Mouse (Mus musculus) macrophage (primary cell): ENCODE measurements around the gene Stx17. TPM values are rescaled to one million over a fixed set of nuclear protein-coding genes. Genes with fewer than 3 reads are reported as not detected.

Experiments used
- H3K27ac ChIP-seq: fragments of 350-480 bp; formaldehyde crosslinking; 2 replicates; pipeline ENCODE4 v1.9.0; 2021
- H3K36me3 ChIP-seq: fragments of 350-480 bp; formaldehyde crosslinking; 2 replicates; pipeline ENCODE4 v1.9.0; 2021; ENCODE audit errors: inconsistent target
- H3K4me3 ChIP-seq: fragments of 350-480 bp; formaldehyde crosslinking; 2 replicates; pipeline ENCODE4 v1.9.0; 2021; ENCODE audit errors: inconsistent target
- H3K79me2 ChIP-seq: fragments of 350-480 bp; formaldehyde crosslinking; 2 replicates; pipeline ENCODE4 v1.9.0; 2021; ENCODE audit errors: inconsistent target
- WGBS: methylation state at CpG from one replicate; pipeline ENCODE4 v1.1.7; 2026; ENCODE audit warnings: inconsistent platforms; ENCODE audit not compliant: missing documents; 5-methylcytosine and 5-hydroxymethylcytosine counted together
- polyA plus RNA-seq: library from polyadenylated mRNA; stranded (reverse); fragments of 250-400 nt; gene quantifications from 3 replicates; pipeline ENCODE4 v1.2.4, GENCODE M21; 2018; ENCODE audit warnings: inconsistent platforms

Gene Stx17
- polyA plus RNA-seq, 1 experiment from 2014 or later: 17.0 TPM

GRCm38 (mm10) chr4:48203564-48203963 lies 78.8 kb downstream of the Stx17 start:
- Histone ChIP-seq H3K36me3 (peaks cover 42% of the 10 kb centered on the region; the same call in 1 of the 2 replicates), H3K4me3 (no peak overlapping the region), H3K79me2 (no peaks in the 10 kb centered on the region), H3K27ac (no peak overlapping the region)
- 92% methylated on average over 4 of the region's 4 CpGs for WGBS

GRCm38 (mm10) chr4:48225173-48225572 lies 100.5 kb downstream of the Stx17 start:
- Histone ChIP-seq H3K36me3 (no peaks in the 10 kb centered on the region), H3K4me3 (no peak overlapping the region), H3K79me2 (peaks cover 47% of the 10 kb centered on the region; the same call in 1 of the 2 replicates), H3K27ac (no peak overlapping the region)
- 68% methylated on average over 2 of the region's 2 CpGs for WGBS

- H3K27ac ChIP-seq: no peak overlapping the region
- no peaks in the 10 kb centered on the region for H3K36me3 ChIP-seq
- H3K79me2 ChIP-seq: peaks cover 45% of the 10 kb centered on the region; the same call in 1 of the 2 replicates
- H3K4me3 ChIP-seq: no peak overlapping the region
- WGBS: 49% methylated on average over 3 of the region's 3 CpGs
Observed at GRCm38 (mm10) chr4:48225604-48226003, 100.9 kb downstream of the Stx17 start.

DNA sequence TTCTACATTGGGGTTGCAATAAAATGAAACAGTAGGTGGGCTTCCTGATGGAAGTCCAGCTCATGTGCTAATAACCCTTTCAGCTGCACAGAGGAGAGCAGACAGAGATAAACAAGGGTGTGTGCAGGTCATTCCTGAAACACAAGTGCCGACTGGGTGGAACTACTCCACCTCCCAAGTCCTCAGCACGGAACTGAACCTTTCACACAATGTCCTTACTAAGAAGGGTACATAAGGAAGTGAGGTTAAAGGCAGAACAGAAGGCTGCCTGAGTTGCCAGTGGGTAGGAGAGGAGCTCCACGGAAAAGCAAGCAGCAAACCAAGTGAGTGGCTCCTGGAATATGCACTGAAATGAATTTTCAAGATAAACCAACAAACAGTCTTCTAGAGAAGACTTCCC lies 102.1 kb downstream of the Stx17 start:
- Histone ChIP-seq H3K27ac (no peak overlapping the region), H3K36me3 (no peaks in the 10 kb centered on the region)
- WGBS: 76% methylated on average over 3 of the region's 3 CpGs

More for the DNA sequence above, 102.1 kb downstream of the Stx17 start:
- H3K79me2 ChIP-seq: peaks cover 34% of the 10 kb centered on the region; the same call in 1 of the 2 replicates
- H3K4me3 ChIP-seq: no peak overlapping the region

Other genes with a start within 250 kb of the Stx17 start
- 0.17 to 1.2 TPM (median 0.79 TPM) in 3 replicates for gene Nr4a3, start 79.8 kb upstream of the Stx17 start, polyA plus RNA-seq
- gene Erp44, start 154.6 kb downstream of the Stx17 start, polyA plus RNA-seq: 45.6 to 82.2 TPM (median 52.2 TPM) in 3 replicates
- gene Invs, start 154.8 kb downstream of the Stx17 start, polyA plus RNA-seq: 4.5 to 6.1 TPM (median 5.4 TPM) in 3 replicates